Mouse (Mus musculus) neural tube, embryonic 12.5 days (tissue): ENCODE measurements at regions not wholly inside any gene's neighbourhood (a gene's known extent, or its start where the extent isn't known, plus 50 kb on each side); places are given as distances from the start of the nearest gene placed in this dataset.

Experiments
- ATAC-seq: fragments of 200-750 bp; cut with Nextera tagmentation; 2 replicates; pipeline ENCODE4 v1.8.0; 2017; ENCODE audit warnings: low read depth, mild to moderate bottlenecking, moderate TSS enrichment, moderate library complexity; ENCODE audit not compliant: low FRiP score
- H3K27ac ChIP-seq: fragments of 300-500 bp; sonication (generic); 2 replicates; pipeline ENCODE4 v1.5.1; 2016
- H3K27me3 ChIP-seq: fragments of 300-500 bp; sonication (generic); replicated peaks from 2 replicates; pipeline ENCODE4 v1.6.1; 2016; ENCODE audit warnings: mild to moderate bottlenecking
- H3K36me3 ChIP-seq: fragments of 300-500 bp; sonication (generic); 2 replicates; pipeline ENCODE4 v1.6.1; 2016; ENCODE audit warnings: mild to moderate bottlenecking
- H3K4me1 ChIP-seq: fragments of 300-500 bp; sonication (generic); 2 replicates; pipeline ENCODE4 v1.6.1; 2016
- H3K4me2 ChIP-seq: fragments of 300-500 bp; sonication (generic); replicated peaks from 2 replicates; pipeline ENCODE4 v1.6.1; 2016; ENCODE audit warnings: mild to moderate bottlenecking
- H3K4me3 ChIP-seq: fragments of 300-500 bp; sonication (generic); 2 replicates; pipeline ENCODE4 v1.5.1; 2016
- H3K9ac ChIP-seq: fragments of 300-500 bp; sonication (generic); 2 replicates; pipeline ENCODE4 v1.6.1; 2016; ENCODE audit warnings: mild to moderate bottlenecking
- H3K9me3 ChIP-seq: fragments of 300-500 bp; sonication (generic); 2 replicates; pipeline ENCODE4 v1.6.1; 2016; ENCODE audit warnings: mild to moderate bottlenecking
- WGBS: fragments of 180-500 bp; shearing (Covaris S2); methylation state at CpG from one replicate; pipeline ENCODE4 v1.1.7; 2016; 5-methylcytosine and 5-hydroxymethylcytosine counted together

DNA sequence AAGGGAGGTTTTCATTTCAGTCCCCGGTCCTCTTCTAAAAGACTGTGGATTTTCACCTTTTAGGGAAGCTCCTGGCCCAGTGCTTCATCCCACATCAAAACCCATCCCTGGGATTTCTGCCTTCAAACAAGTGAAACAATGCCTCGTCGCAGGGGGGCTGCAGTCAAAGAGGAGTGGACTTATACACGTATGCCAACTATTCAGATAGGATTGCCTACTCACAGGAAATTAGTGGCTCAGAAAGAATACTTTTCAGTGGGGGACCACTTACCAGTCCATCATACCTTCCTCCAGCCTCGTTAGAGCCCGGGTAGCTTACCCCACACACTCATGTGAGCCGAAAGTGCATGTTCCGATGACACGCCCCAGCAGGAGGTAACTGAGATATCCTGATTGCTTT is 262.1 kb upstream of the Tenm2 start:
- no peak for ATAC-seq
- no peak overlapping the region for H3K4me3 ChIP-seq
- no peak overlapping the region for H3K4me2 ChIP-seq
- no peaks in the 10 kb centered on the region for H3K27me3 ChIP-seq
- no peaks in the 10 kb centered on the region for H3K36me3 ChIP-seq
- H3K27ac ChIP-seq, result no peak overlapping the region
- 27% methylated on average over 9 of the region's 9 CpGs for WGBS
- peaks cover 9% of the 10 kb centered on the region; the same call in 1 of the 2 replicates for H3K4me1 ChIP-seq
- H3K9me3 ChIP-seq, result no peaks in the 10 kb centered on the region
- no peak overlapping the region for H3K9ac ChIP-seq

DNA sequence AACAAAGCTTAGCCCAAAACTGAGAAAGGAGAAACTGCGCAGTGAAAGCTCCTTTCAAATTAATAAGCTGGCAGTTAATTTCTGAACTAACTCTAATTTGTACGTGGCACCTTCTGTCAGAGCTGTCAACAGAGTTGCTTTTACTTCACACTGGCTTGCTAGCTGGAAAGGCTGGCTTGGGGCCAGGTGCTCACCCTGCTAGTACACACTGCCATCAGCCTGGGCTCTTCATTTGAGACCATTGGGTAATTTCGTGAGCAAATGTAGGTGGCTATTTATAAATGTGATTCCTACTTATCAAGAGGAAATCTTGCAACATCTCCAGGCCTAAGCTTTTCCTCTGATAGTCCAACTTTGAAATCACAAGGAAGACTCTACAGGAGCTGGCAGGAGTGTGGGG is 244.5 kb upstream of the Tenm2 start:
- ATAC-seq, result no peak
- no peak overlapping the region for H3K9ac ChIP-seq
- H3K4me2 ChIP-seq, result no peak overlapping the region
- H3K4me3 ChIP-seq, result no peak overlapping the region
- no peak overlapping the region for H3K27ac ChIP-seq
- no peaks in the 10 kb centered on the region for H3K27me3 ChIP-seq
- no peaks in the 10 kb centered on the region for H3K4me1 ChIP-seq
- H3K36me3 ChIP-seq, result no peaks in the 10 kb centered on the region
- no peaks in the 10 kb centered on the region for H3K9me3 ChIP-seq
- 81% methylated on average over 3 of the region's 3 CpGs for WGBS

DNA sequence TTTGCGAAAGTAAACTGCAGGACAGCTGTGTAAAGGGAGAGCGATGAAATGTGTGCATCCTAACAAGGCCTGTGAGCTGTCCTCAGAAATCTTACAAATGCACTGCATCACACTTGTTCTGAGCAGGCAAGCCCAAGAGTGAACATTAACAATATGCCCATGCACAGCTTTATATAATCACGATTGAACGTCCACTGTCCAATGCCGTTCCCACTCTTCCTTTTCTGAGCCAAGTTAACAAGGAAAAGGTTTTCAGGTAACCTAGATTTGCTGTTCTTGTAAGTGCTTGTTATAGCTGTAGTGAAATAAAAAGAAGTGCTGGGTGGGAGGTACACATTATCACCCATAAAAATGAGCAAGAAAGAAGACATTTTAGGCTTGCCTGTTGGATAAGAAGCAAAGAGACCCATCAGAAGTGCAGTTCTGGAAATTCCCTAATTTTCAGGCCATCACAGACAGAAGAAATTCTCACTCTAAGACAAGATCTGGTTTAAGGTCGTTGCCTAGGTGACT is 243.3 kb upstream of the Tenm2 start:
- no peak for ATAC-seq
- no peak overlapping the region for H3K9ac ChIP-seq
- no peaks in the 10 kb centered on the region for H3K4me1 ChIP-seq
- no peak overlapping the region for H3K4me3 ChIP-seq
- H3K36me3 ChIP-seq, result no peaks in the 10 kb centered on the region
- no peak overlapping the region for H3K27ac ChIP-seq
- 92% methylated on average over 6 of the region's 6 CpGs for WGBS
- H3K4me2 ChIP-seq, result no peak overlapping the region
- H3K9me3 ChIP-seq, result no peaks in the 10 kb centered on the region
- H3K27me3 ChIP-seq, result no peaks in the 10 kb centered on the region

DNA sequence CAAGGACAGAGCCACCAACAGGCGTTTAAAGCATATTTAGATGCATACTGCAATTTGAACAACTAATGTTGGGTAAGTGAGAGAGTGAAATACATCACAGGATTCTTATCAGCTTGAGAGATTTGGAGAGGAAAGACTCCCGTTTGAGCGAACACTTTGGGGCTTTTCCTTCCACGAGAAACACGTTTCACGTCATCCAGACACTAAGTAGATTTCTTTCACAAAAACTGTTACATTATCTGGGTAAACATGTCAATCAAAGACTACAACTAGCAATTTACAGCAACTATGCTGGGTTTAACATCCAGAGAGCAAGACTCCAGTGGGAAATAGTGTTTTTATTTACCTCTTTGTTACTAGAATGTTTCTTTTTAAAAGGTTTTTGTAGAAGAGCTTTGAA is 238.3 kb upstream of the Tenm2 start:
- 86% methylated on average over 6 of the region's 6 CpGs for WGBS
- Histone ChIP-seq H3K4me1 (no peaks in the 10 kb centered on the region), H3K4me3 (no peak overlapping the region), H3K4me2 (no peak overlapping the region), H3K9ac (no peak overlapping the region), H3K27ac (no peak overlapping the region), H3K27me3 (no peaks in the 10 kb centered on the region), H3K9me3 (no peaks in the 10 kb centered on the region), H3K36me3 (no peaks in the 10 kb centered on the region)
- ATAC-seq, result no peak

DNA sequence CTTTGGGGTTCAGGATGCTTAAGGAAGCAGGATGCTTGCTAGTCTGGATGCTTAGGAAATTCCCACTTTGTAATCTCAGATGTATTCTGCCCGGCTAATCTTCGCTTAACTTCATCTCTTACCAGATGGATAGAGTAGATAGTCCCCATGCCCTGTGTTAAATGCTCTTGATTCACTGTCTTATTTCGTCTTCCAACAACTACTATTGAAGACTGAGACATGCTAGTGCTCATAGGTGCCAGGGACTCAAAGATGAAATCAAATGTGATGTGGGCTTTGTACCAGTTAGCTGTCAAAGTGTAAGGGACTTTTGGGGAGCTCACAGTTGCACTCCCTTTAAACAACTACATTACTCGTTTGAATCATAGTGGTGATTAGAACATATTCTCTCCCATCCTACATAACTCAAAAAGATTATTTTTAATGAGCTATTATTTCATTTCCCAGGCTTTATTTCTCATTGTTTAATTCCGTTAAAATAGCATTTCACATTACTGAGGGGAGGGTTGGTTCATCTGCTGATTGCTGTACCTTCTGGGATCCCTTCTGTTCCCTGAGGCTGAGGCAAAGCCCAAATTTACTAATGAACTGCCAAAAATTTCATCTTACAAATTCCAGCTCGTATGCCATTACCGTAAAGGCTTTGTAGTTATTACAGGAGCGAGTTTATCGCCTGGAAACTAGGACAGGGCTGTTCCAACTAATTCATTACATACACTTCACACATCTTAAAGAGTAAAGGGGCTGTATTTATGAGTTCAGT is 228.1 kb upstream of the Tenm2 start:
- no peak for ATAC-seq
- 88% methylated on average over 9 of the region's 9 CpGs for WGBS
- Histone ChIP-seq H3K9me3 (no peaks in the 10 kb centered on the region), H3K9ac (no peak overlapping the region), H3K4me3 (no peak overlapping the region), H3K27ac (no peak overlapping the region), H3K4me2 (no peak overlapping the region), H3K27me3 (no peaks in the 10 kb centered on the region), H3K4me1 (no peaks in the 10 kb centered on the region), H3K36me3 (no peaks in the 10 kb centered on the region)

DNA sequence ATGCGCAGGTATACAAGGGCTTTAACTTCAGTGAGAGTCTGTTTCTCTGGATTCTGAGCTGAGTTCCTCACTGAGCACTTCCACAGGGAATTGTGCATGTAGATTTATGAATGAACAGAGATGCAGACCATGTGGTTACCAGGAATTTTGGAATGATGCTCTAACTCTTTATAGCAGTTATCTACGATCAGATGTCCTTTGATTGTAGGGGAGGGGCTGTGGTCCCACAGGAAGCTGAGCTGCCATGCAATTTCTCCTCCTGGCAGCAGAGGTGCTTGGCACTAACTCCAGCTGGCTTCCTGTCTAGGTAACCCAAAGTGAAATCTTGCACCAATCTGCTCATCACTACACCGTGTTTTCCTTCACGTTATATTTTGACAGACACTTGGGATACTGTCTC is 226.6 kb upstream of the Tenm2 start:
- H3K36me3 ChIP-seq, result no peaks in the 10 kb centered on the region
- no peaks in the 10 kb centered on the region for H3K27me3 ChIP-seq
- H3K9me3 ChIP-seq, result no peaks in the 10 kb centered on the region
- no peak for ATAC-seq
- no peak overlapping the region for H3K9ac ChIP-seq
- H3K27ac ChIP-seq, result no peak overlapping the region
- no peak overlapping the region for H3K4me3 ChIP-seq
- no peaks in the 10 kb centered on the region for H3K4me1 ChIP-seq
- no peak overlapping the region for H3K4me2 ChIP-seq
- 84% methylated on average over 4 of the region's 4 CpGs for WGBS

DNA sequence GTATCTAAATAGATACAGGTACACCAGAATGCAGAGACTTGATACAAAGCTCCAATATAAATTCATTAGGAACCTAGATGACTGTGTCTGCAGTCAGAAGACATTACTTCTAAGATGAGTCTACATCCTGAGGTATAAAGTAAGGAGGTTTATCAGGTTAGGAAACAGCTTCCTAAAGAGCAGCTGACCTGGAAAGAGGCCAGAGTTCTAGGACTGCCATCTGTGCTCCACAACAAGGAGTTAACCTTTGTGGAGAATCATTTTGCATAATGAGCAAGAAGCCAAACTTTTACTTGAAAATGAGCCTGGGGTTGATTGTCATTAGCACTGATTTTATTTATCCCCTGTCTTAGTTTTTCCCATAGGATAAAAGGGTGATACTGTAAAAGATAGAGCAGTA is 211.6 kb upstream of the Tenm2 start:
- Histone ChIP-seq H3K4me1 (no peaks in the 10 kb centered on the region), H3K27ac (no peak overlapping the region), H3K9me3 (no peaks in the 10 kb centered on the region), H3K4me3 (no peak overlapping the region), H3K4me2 (no peak overlapping the region), H3K9ac (no peak overlapping the region), H3K27me3 (no peaks in the 10 kb centered on the region), H3K36me3 (no peaks in the 10 kb centered on the region)
- ATAC-seq, result no peak

DNA sequence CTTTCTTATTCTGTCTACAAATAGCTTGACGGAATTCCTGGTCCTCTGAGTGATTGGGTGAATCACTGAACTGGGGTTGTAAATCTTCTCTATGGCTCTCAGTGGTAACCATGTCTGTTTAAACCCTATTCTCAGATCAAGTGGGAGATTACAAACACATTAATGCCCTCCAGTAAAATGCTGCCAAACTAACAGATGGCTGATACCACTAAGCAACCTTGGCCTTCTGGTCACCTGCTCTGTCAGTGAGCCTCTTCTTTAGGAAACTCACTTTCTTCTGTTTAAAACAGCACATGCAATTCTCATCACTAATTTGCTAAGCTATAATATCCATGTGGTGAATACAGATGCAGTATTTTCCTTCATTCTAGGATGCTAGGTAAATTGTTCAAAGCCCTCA is 210.9 kb upstream of the Tenm2 start:
- no peaks in the 10 kb centered on the region for H3K4me1 ChIP-seq
- no peaks in the 10 kb centered on the region for H3K27me3 ChIP-seq
- no peak for ATAC-seq
- H3K27ac ChIP-seq, result no peak overlapping the region
- no peak overlapping the region for H3K4me2 ChIP-seq
- WGBS, result 53% methylated on average over 1 of the region's 1 CpGs
- H3K9ac ChIP-seq, result no peak overlapping the region
- no peaks in the 10 kb centered on the region for H3K9me3 ChIP-seq
- no peak overlapping the region for H3K4me3 ChIP-seq
- no peaks in the 10 kb centered on the region for H3K36me3 ChIP-seq

DNA sequence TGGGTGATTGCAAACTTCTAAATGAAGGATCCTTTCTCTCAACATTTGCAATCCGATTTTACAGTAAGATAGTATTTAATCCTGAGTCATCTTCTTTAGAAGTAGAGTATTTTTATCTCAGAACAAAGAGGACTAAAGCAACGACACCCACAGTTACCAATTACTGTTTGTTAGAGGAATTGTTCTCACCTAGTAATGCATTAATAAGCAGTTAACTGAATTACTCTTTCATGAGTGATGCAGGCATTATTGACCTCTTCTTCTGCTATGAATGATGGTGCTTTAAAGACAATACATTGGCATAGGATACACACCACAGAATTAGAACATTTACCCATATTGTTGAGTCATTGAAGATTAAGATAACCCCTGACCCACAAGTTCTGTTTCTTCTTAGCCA is 207.0 kb upstream of the Tenm2 start:
- WGBS, result 70% methylated on average over 2 of the region's 2 CpGs
- H3K27ac ChIP-seq, result no peak overlapping the region
- H3K4me1 ChIP-seq, result no peaks in the 10 kb centered on the region
- ATAC-seq, result no peak
- no peak overlapping the region for H3K4me2 ChIP-seq
- H3K9me3 ChIP-seq, result no peaks in the 10 kb centered on the region
- no peak overlapping the region for H3K9ac ChIP-seq
- no peak overlapping the region for H3K4me3 ChIP-seq
- no peaks in the 10 kb centered on the region for H3K27me3 ChIP-seq
- no peaks in the 10 kb centered on the region for H3K36me3 ChIP-seq

DNA sequence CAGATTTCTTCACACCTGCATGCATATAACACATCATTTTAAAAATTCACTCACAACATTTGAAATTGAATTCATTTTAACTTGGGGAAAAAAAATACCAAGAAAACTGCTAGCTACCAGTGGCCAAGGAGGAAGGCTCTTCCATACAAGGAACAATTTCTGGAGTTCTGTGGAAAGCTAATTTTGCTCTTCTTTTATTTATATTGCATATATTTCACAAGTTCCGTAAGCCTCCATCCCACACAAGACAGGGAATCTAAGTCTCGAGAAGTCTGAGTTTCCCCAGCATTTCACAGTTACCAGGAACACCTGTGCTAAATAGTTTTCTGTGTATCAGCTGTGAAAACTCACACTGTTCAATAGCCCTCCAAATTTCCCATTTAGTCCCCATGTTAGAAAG is 198.8 kb upstream of the Tenm2 start:
- no peak overlapping the region for H3K27ac ChIP-seq
- no peaks in the 10 kb centered on the region for H3K27me3 ChIP-seq
- H3K9ac ChIP-seq, result no peak overlapping the region
- H3K36me3 ChIP-seq, result no peaks in the 10 kb centered on the region
- H3K4me1 ChIP-seq, result peaks cover 6% of the 10 kb centered on the region; the same call in 1 of the 2 replicates
- no peak overlapping the region for H3K4me3 ChIP-seq
- 47% methylated on average over 2 of the region's 2 CpGs for WGBS
- ATAC-seq, result no peak
- no peak overlapping the region for H3K4me2 ChIP-seq
- H3K9me3 ChIP-seq, result no peaks in the 10 kb centered on the region

DNA sequence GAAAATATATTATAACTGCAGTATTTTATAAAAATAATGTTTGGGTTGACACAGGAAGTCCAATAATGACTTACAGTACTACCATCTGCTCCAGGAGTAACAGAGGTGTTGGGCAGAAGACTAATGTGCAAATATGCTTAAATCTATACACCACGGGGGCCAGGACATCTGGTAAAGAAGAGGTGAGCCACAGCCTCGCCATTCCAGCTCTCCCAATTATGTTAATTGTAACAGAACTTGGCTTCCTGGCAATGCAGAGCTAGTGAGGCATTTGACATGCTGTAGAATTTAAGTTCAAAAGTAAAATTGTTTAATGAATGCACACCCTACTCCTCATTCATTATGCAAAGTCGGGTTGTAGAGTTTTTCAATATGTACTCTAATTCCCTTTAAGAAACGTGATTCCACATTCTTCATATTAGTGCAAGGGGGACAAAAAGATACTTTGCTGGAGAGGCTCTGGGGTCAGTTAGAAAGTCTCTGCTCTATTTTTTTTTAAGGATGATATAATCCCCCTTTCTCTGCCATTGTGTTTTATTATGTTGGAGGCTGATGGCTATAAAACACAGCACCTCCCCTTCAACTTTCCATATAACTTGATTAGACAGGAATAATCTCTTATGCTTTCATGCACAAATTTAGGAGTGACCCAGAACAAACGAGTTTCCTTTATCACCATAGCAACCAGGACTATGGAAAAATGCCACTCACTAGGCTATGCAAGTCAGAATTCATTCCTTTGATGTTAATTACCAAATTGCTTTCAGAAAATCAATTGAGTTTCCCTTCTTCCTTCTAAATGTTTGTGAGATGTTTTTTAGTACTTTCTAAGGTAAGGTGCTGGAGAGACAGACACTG is 188.8 kb upstream of the Tenm2 start:
- no peak overlapping the region for H3K27ac ChIP-seq
- H3K4me3 ChIP-seq, result no peak overlapping the region
- H3K9ac ChIP-seq, result no peak overlapping the region
- WGBS, result 29% methylated on average over 5 of the region's 5 CpGs
- no peaks in the 10 kb centered on the region for H3K27me3 ChIP-seq
- no peaks in the 10 kb centered on the region for H3K9me3 ChIP-seq
- no peak overlapping the region for H3K4me2 ChIP-seq
- no peaks in the 10 kb centered on the region for H3K36me3 ChIP-seq
- ATAC-seq, result no peak
- H3K4me1 ChIP-seq, result no peaks in the 10 kb centered on the region

DNA sequence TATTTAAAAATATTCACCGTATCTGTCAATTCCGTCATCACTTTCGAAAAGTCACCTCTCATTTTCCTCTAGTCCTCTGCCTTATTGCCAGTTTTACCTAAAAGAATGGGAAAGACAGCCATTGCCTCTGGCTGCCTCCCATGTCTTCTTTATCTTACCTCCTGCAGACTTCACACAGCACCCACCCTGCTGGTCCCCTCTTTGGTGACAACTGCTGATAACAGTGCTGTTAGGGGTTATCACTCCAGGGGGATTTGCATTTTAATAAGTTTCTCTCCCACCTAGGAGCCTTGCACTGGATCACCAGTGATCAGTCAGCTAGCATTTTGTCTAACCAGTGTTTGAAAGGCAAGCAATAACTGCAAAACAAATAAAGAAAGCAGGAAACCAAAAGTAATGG is 177.1 kb upstream of the Tenm2 start:
- Histone ChIP-seq H3K36me3 (no peaks in the 10 kb centered on the region), H3K27ac (no peak overlapping the region), H3K27me3 (no peaks in the 10 kb centered on the region), H3K9ac (no peak overlapping the region), H3K4me3 (no peak overlapping the region), H3K9me3 (no peaks in the 10 kb centered on the region), H3K4me1 (no peaks in the 10 kb centered on the region), H3K4me2 (no peak overlapping the region)
- 81% methylated on average over 3 of the region's 3 CpGs for WGBS
- no peak for ATAC-seq
